Mouse (Mus musculus) testis, adult 2 months (tissue): ENCODE results near the gene Pcca. TPM values are rescaled to one million over a fixed set of nuclear protein-coding genes. Genes with fewer than 3 reads are reported as not detected.

Experiments used
- H3K27ac ChIP-seq: fragments of 200-500 bp; 2 replicates; pipeline ENCODE4 v1.5.1; 2012; ENCODE audit warnings: low read depth, low read length; ENCODE audit not compliant: control insufficient read depth, insufficient read depth
- H3K27me3 ChIP-seq: fragments of 200-500 bp; 2 replicates; pipeline ENCODE4 v1.6.1; 2012; ENCODE audit warnings: mild to moderate bottlenecking, low read length, moderate library complexity; ENCODE audit not compliant: control insufficient read depth, insufficient read depth
- H3K36me3 ChIP-seq: fragments of 200-500 bp; 2 replicates; pipeline ENCODE4 v1.6.1; 2012; ENCODE audit warnings: mild to moderate bottlenecking, low read length; ENCODE audit not compliant: control insufficient read depth, insufficient read depth
- H3K4me1 ChIP-seq: fragments of 200-500 bp; 2 replicates; pipeline ENCODE4 v1.6.1; 2012; ENCODE audit warnings: low read length; ENCODE audit not compliant: control insufficient read depth, insufficient read depth
- H3K4me3 ChIP-seq: fragments of 200-500 bp; 2 replicates; pipeline ENCODE4 v1.5.1; 2012; ENCODE audit warnings: low read depth, mild to moderate bottlenecking, low read length, moderate library complexity, mixed read lengths; ENCODE audit not compliant: control insufficient read depth
- CTCF ChIP-seq: fragments of 200-500 bp; IDR thresholded peaks from 2 replicates; pipeline ENCODE4 v1.5.1; 2012; ENCODE audit warnings: low read depth, mild to moderate bottlenecking, inconsistent platforms, low read length, moderate library complexity; ENCODE audit not compliant: control insufficient read depth, insufficient read depth, insufficient replicate concordance
- POLR2A ChIP-seq: fragments of 200-500 bp; IDR thresholded peaks from 2 replicates; pipeline ENCODE4 v1.6.1; 2012; ENCODE audit warnings: low read depth, mild to moderate bottlenecking, inconsistent platforms, low read length, moderate library complexity; ENCODE audit not compliant: control insufficient read depth
- polyA plus RNA-seq: library from polyadenylated mRNA; depleted of rRNA; stranded (reverse); fragments of >200 nt; gene quantifications from 2 replicates; pipeline ENCODE4 v1.2.3, GENCODE M21; 2012

Pcca gene
- polyA plus RNA-seq, 1 experiment, result 47.4 TPM

DNA sequence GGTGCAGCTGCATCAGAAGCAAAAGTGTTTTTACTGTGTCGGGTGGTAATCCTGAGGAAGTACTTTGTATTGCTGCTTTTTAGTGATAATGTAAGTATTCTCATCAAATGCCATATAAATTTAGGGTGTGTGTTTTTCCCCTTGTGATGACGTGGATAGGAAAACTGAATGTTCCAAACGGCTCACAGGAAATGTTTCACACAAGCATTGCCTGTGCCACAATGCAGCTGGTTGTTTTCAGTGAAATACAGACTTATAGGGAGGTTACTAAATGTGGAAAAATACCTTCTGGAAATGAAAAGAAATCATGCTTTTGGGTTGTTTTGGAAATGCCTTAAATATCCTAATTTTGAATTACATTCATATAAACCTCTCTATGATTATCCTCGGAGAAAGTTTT lies 250.6 kb downstream of the Pcca start:
- Histone ChIP-seq H3K27ac (no peak overlapping the region), H3K36me3 (no peaks in the 10 kb centered on the region), H3K4me3 (no peak overlapping the region), H3K4me1 (no peaks in the 10 kb centered on the region), H3K27me3 (no peaks in the 10 kb centered on the region)
- no peak for TF ChIP-seq CTCF
- TF ChIP-seq POLR2A, result no peak

DNA sequence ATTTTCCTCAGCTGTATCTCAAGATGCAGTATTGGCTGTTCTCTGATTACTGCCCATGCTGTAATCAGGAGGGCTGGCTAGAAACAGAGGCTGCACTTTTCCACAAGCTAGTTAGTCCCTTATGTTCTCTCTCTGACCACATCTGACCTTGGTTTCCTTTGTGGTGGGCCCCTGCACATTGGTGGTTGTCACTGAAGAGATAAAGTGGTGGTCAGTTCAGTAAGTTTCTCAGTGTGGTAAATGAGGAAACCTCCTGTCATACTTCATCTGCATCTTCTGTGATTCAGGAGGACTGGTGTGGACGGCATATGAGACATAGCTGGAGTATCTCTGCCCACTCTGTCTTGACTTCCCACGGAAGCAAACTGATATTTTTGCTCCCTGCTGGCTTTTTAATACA lies 254.1 kb downstream of the Pcca start:
- no peak overlapping the region for H3K4me3 ChIP-seq
- no peak for TF ChIP-seq CTCF
- TF ChIP-seq POLR2A, result no peak

DNA sequence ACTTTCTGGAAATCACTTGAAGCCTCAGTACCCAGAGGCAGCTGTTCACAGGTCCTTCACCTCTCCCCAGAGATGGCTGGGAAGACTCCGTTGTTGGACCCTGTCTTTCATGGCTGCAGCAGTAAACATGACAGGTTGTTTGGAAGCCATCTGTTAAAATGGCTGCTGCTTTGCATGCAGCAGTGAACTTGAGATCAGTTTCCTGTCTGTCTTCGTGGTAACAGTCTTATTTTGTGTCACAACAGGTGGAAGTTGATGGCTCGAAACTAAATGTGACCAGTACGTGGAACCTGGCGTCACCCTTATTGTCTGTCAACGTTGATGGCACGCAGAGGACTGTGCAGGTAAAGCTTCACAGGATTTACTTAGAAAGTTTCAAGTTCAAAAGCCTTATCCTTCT lies 256.0 kb downstream of the Pcca start:
- Histone ChIP-seq H3K27me3 (no peaks in the 10 kb centered on the region), H3K4me3 (no peak overlapping the region), H3K27ac (no peak overlapping the region), H3K36me3 (no peaks in the 10 kb centered on the region), H3K4me1 (no peaks in the 10 kb centered on the region)
- TF ChIP-seq POLR2A (no peak), CTCF (no peak)

More for the DNA sequence above, 254.1 kb downstream of the Pcca start:
- no peak overlapping the region for H3K27ac ChIP-seq
- no peaks in the 10 kb centered on the region for H3K36me3 ChIP-seq
- H3K27me3 ChIP-seq, result no peaks in the 10 kb centered on the region
- no peaks in the 10 kb centered on the region for H3K4me1 ChIP-seq

DNA sequence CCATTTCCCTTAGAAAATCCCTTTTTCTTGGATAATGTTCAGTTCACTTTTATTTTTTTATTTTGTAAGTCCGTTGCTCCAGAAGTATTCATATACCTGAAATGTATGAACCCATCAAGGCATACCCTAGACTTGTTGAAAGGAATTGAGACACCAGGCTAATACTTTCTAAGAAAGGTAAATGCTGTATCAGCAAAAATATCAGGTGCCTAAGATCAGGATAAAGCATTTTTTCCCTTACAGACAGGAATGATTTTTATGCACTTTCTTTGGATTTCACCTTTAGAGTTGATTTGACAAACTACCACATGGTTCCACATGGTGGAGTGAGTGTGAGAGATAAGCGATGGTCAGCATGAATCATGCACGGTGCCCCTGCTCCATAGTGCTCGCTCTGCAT lies 259.2 kb downstream of the Pcca start:
- Histone ChIP-seq H3K4me3 (no peak overlapping the region), H3K4me1 (no peaks in the 10 kb centered on the region), H3K27me3 (no peaks in the 10 kb centered on the region), H3K27ac (no peak overlapping the region), H3K36me3 (no peaks in the 10 kb centered on the region)
- TF ChIP-seq POLR2A, result no peak
- no peak for TF ChIP-seq CTCF

DNA sequence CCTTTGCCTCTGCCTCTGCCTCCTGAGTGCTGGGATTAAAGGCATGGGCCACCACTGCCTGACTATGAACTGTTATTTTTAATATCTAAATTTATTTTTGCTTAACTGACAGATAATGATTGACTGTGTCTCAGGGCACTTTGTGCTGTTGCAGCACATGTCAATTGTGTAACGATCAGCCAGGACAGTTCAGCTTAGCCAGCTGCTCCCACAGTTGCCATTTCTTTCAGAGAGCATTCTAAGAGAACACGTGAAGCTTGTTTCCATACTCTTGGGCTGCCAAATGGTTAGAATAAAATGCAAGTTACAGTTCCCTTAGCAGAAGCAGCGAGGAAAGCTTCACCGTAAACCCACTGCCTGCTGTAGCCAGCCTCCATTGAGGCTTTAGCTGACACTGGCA lies 266.2 kb downstream of the Pcca start:
- Histone ChIP-seq H3K4me1 (no peaks in the 10 kb centered on the region), H3K27ac (no peak overlapping the region), H3K4me3 (no peak overlapping the region), H3K27me3 (no peaks in the 10 kb centered on the region), H3K36me3 (no peaks in the 10 kb centered on the region)
- no peak for TF ChIP-seq CTCF
- TF ChIP-seq POLR2A, result no peak

DNA sequence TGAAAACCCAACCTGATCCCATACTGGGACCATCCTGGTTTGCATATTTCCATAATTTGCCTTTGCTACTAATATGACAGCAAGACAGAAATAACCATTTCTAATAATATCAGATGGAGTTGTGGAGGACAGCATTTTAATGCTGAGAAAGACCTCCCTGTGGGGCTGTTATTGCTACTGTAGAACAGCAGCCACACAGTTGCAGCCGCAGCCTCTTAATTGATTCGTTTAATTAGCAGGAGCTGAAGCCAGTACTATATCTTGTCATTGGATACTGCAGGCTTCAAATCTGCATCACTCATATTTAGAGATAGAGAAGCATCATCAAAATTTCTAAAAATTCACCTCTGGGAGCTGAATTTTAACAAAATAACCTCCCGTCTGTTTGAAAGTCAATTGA lies 286.9 kb downstream of the Pcca start:
- no peaks in the 10 kb centered on the region for H3K36me3 ChIP-seq
- H3K4me3 ChIP-seq, result no peak overlapping the region
- no peak overlapping the region for H3K27ac ChIP-seq
- no peaks in the 10 kb centered on the region for H3K27me3 ChIP-seq
- no peaks in the 10 kb centered on the region for H3K4me1 ChIP-seq
- TF ChIP-seq POLR2A (no peak), CTCF (no peak)

DNA sequence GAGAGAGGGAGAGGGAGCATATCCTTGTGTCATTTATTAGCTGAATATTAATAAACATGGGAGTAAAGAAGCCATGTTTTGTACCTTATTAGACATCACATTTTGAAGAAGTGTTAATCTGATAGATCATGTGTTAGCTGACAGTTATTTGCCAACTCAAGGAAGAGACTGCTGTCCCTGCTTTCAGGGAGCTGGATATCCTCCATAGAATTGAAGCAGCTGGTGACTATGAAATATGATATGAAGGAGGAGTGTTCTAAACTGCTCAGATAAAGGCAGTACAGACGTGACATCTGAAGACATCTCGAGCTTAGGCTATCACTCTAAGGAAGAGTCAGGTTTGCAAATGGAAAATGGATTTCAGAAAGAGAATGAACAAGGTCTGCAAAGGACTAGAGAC lies 289.7 kb downstream of the Pcca start:
- no peaks in the 10 kb centered on the region for H3K27me3 ChIP-seq
- TF ChIP-seq CTCF (no peak), POLR2A (no peak)
- H3K4me3 ChIP-seq, result no peak overlapping the region
- no peaks in the 10 kb centered on the region for H3K4me1 ChIP-seq
- H3K36me3 ChIP-seq, result no peaks in the 10 kb centered on the region
- no peak overlapping the region for H3K27ac ChIP-seq

DNA sequence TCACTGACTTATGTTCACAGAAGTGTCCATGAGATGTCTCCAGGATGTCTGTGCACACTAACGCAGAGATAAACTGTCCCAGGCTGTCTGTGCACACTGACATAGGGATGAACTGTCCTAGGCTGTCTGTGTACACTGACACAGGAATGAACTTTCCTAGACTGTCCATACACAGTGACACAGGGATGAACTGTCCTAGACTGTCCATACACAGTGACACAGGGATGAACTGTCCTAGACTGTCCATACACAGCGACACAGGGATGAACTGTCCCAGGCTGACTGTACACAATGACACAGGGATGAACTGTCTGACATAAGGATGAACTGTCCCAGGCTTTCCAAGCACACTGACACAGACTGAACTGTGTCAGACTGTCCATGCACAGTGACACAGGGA lies 291.3 kb downstream of the Pcca start:
- Histone ChIP-seq H3K27ac (no peak overlapping the region), H3K4me1 (no peaks in the 10 kb centered on the region), H3K27me3 (no peaks in the 10 kb centered on the region), H3K4me3 (no peak overlapping the region), H3K36me3 (no peaks in the 10 kb centered on the region)
- TF ChIP-seq CTCF, result no peak
- TF ChIP-seq POLR2A, result no peak
